In genomic region chr12:91756562-91757166, GRCm38 (mm10) we compare ENCODE assay signal across 11 mouse cellular contexts. TPM values are rescaled to one million over a fixed set of nuclear protein-coding genes. Genes with fewer than 3 reads are reported as not detected.
A peak's percentile ranks its signal among the peaks of the same experiment; 100 is the strongest.
DNase-seq lines count a peak whose midpoint lies in the region; ATAC-seq and TF ChIP-seq lines count a peak whose summit lies in the region.
"Had no signal": no experiment of that assay in that cellular context is flagged by ENCODE, and none has a peak within 500 bp of the region (broad histone marks: within the 10 kb centered on the region; RNA-seq: fewer than 3 reads in every experiment).

No protein-coding gene starts in this region.

- no peaks in the 10 kb centered on the region for H3K9me3 ChIP-seq in lung, embryonic 14.5 days (ENCODE audit: low read depth, low read length)
- H3K9me3 ChIP-seq in liver, embryonic 15.5 days (replicated peaks): no peaks in the 10 kb centered on the region
- H3K9me3 ChIP-seq in intestine, postnatal 0 days (ENCODE audit: control insufficient read depth): no peaks in the 10 kb centered on the region
- H3K9me3 ChIP-seq: limb, embryonic 12.5 days had no signal

- ATAC-seq in lung, embryonic 14.5 days (ENCODE audit: insufficient read depth): peak; percentile 84
- ATAC-seq in liver, embryonic 15.5 days (ENCODE audit: insufficient read depth): peak; percentile 11; the same call in 1 of the 2 replicates
- ATAC-seq in intestine, postnatal 0 days: no peak
- ATAC-seq: hindbrain, postnatal 0 days had no signal

- H3K36me3 ChIP-seq in lung, embryonic 14.5 days (ENCODE audit: insufficient read depth): no peaks in the 10 kb centered on the region
- no peaks in the 10 kb centered on the region for H3K36me3 ChIP-seq in liver, embryonic 15.5 days (replicated peaks)
- H3K36me3 ChIP-seq in intestine, postnatal 0 days (ENCODE audit: control insufficient read depth, insufficient read depth): no peaks in the 10 kb centered on the region
- H3K36me3 ChIP-seq: limb, embryonic 12.5 days had no signal

- DNase-seq in lung, embryonic 14.5 days: peak; percentile 64
- DNase-seq in lung, postnatal 36 days: no peak
- DNase-seq in embryo, embryonic 11 days: peak; percentile 31
- peak; percentile 67 for DNase-seq in thymus, postnatal 14 days
- DNase-seq in ovary, postnatal 14 days (ENCODE audit: low spot score): no peak
- DNase-seq: gastrocnemius, postnatal 36 days had no signal

- H3K4me1 ChIP-seq in lung, embryonic 14.5 days (ENCODE audit: insufficient read depth): no peaks in the 10 kb centered on the region; the same call in 1 of the 2 replicates
- peaks cover 51% of the 10 kb centered on the region for H3K4me1 ChIP-seq in liver, embryonic 15.5 days (replicated peaks)
- no peaks in the 10 kb centered on the region; the same call in 1 of the 2 replicates for H3K4me1 ChIP-seq in intestine, postnatal 0 days (replicated peaks; ENCODE audit: control insufficient read depth, insufficient read depth, low read length)

- peak overlapping the region; percentile 22; the same call in 1 of the 2 replicates for H3K4me2 ChIP-seq in lung, embryonic 14.5 days
- peak overlapping the region; percentile 1 for H3K4me2 ChIP-seq in liver, embryonic 15.5 days
- H3K4me2 ChIP-seq in intestine, postnatal 0 days (replicated peaks; ENCODE audit: low read depth): no peak overlapping the region
- H3K4me2 ChIP-seq: limb, embryonic 12.5 days had no signal

- no peak overlapping the region for H3K9ac ChIP-seq in lung, embryonic 14.5 days
- H3K9ac ChIP-seq in liver, embryonic 15.5 days: no peak overlapping the region
- no peak overlapping the region for H3K9ac ChIP-seq in intestine, postnatal 0 days (ENCODE audit: low read depth, low read length)
- H3K9ac ChIP-seq: limb, embryonic 12.5 days had no signal

- no peaks in the 10 kb centered on the region for H3K27me3 ChIP-seq in lung, embryonic 14.5 days (ENCODE audit: insufficient read depth, low read length)
- H3K27me3 ChIP-seq in liver, embryonic 15.5 days: no peaks in the 10 kb centered on the region
- H3K27me3 ChIP-seq in intestine, postnatal 0 days (replicated peaks; ENCODE audit: control insufficient read depth, insufficient read depth, low read length): no peaks in the 10 kb centered on the region
- H3K27me3 ChIP-seq: limb, embryonic 12.5 days had no signal

- no peak for TF ChIP-seq CTCF in lung, embryonic 14.5 days (IDR thresholded peaks at IDR 0.05; ENCODE audit: low read depth)
- TF ChIP-seq CTCF in intestine, postnatal 0 days (IDR thresholded peaks at IDR 0.05; ENCODE audit: low read depth): no peak

- 23% methylated on average over 5 of the region's 5 CpGs for WGBS in lung, embryonic 14.5 days
- 6% methylated on average over 5 of the region's 5 CpGs for WGBS in liver, embryonic 15.5 days (ENCODE audit: insufficient replicate concordance)
- WGBS in intestine, postnatal 0 days: 39% methylated on average over 5 of the region's 5 CpGs

- no peak overlapping the region for H3K27ac ChIP-seq in lung, embryonic 14.5 days (ENCODE audit: low read depth)
- no peak overlapping the region for H3K27ac ChIP-seq in liver, embryonic 15.5 days (replicated peaks)
- no peak overlapping the region for H3K27ac ChIP-seq in intestine, postnatal 0 days (ENCODE audit: low read depth, low read length)
- H3K27ac ChIP-seq: hindbrain, postnatal 0 days; limb, embryonic 12.5 days had no signal

- H3K4me3 ChIP-seq in lung, embryonic 14.5 days (ENCODE audit: low read depth, low read length): no peak overlapping the region
- no peak overlapping the region for H3K4me3 ChIP-seq in liver, embryonic 15.5 days (replicated peaks)
- no peak overlapping the region for H3K4me3 ChIP-seq in intestine, postnatal 0 days (ENCODE audit: low read depth, low read length)
- H3K4me3 ChIP-seq: limb, embryonic 12.5 days; myocyte had no signal

RNA-seq across cellular contexts. Expression of gene Ston2, which starts 31.5 kb away (rescaled TPM):
- polyA plus RNA-seq in lung, embryonic 14.5 days (2014; fragmentation: Nextera tagmentation; extraction: Ambion mirVana): 8.7 and 10.6 TPM in 2 replicates
- polyA plus RNA-seq in liver, embryonic 15.5 days (2015; fragmentation: Nextera tagmentation; extraction: Ambion mirVana): 13.6 and 14.5 TPM in 2 replicates
- 2.7 and 3.5 TPM in 2 replicates for polyA plus RNA-seq in intestine, postnatal 0 days (2015; fragmentation: Nextera tagmentation; extraction: Ambion mirVana)

Comparison
In these comparisons a context has a peak if more than half of its experiments do, and no peak if none do; other contexts are left out.
1. DNase-seq: peak in lung, embryonic 14.5 days (single experiment), embryo, embryonic 11 days (single experiment) and thymus, postnatal 14 days (single experiment); none in lung, postnatal 36 days (single experiment) and ovary, postnatal 14 days (single experiment).